Mouse (Mus musculus): ENCODE results near the gene Olfr1471. TPM values are rescaled to one million over a fixed set of nuclear protein-coding genes. Genes with fewer than 3 reads are reported as not detected.
"Not testable (repeated sequence)": the region's sequence is repeated elsewhere in the genome, so short reads cannot be mapped to it uniquely, and the experiment has no call there.

Gene Olfr1471
- not detected in 2 replicates for polyA plus RNA-seq (2012; rRNA removed)

GRCm38 (mm10) chr19:13443109-13443508, at the start of gene Olfr1471:
TSS of gene Olfr1471 (plus strand) at chr19:13443409.
- DNase-seq (ENCODE audit: low read depth, low spot score), result not testable (repeated sequence)
- 55% methylated on average over 2 of the region's 2 CpGs for WGBS

DNA sequence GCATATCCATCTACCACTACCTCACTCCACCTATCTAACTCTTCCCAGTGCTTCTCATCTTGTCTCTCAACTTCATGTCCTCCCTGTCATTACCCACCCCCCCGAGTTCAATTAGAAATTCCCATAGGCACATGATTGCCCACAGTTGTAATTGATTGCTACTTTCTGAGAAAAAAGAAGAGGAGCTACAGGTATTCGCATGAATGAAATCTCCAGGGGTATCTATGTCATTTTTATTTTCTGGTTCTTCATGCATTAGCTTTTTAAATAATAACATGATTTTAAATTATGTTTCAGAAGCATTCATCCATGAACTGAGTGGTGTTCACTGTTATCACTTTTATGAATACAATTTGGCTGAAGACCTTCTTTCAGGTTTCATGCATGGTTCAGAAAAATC, 35.7 kb upstream of the Olfr1471 start, which contains the start of gene Olfr1469:
Gene Olfr1469 (plus strand): TSS at position 301 of the 400 bp plus-strand sequence.
- 69% methylated on average over 2 of the region's 2 CpGs for WGBS
- DNase-seq (ENCODE audit: low read depth, low spot score), result no peak

DNA sequence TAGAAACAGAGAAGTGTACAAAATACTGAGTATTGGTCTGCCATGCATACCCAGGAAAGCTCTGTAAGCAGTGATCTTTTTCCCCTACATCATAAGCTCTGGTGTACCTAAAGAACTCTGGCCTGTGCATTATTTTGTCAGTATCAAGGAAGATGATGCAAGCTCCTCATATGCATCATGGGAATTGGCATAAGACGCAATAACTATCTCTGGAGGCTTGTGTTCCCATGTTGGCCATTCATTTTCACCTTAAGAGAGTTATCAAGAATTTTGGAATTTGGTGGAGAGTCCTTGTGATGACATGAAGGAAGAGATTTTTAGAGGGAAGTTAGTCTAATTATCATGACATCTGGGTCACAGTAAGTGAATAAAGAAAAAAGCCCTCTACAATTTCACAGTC, 12.8 kb downstream of the Olfr1471 start, which contains the start of gene Olfr1472:
Gene Olfr1472 (minus strand): TSS at position 101 of the 400 bp plus-strand sequence.
- no peak for DNase-seq (ENCODE audit: low read depth, low spot score)
- 74% methylated on average over 1 of the region's 1 CpGs for WGBS

DNA sequence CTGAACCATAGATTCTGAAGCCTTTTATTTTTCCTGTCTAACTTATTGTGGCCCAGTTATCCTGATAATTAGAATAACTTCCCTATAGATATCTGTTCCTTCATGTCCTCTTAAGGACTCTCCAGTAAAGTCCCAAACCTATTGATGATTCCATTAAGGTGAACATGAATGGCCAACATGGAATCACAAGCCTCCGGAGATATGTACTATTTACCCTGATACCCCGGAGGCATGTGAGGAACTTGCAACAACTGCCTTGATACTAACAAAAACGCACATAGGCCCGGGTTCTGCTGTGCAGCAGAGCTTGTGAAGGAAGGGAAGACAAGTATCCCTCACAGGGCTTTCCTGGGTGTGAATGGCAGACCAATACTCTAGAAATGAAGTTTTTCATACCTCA, 26.1 kb downstream of the Olfr1471 start, which contains the start of gene Olfr1474:
Gene Olfr1474 (plus strand): TSS at position 301 of the 400 bp plus-strand sequence.
- not testable (repeated sequence) for DNase-seq (ENCODE audit: low read depth, low spot score)
- 79% methylated on average over 4 of the region's 4 CpGs for WGBS

DNA sequence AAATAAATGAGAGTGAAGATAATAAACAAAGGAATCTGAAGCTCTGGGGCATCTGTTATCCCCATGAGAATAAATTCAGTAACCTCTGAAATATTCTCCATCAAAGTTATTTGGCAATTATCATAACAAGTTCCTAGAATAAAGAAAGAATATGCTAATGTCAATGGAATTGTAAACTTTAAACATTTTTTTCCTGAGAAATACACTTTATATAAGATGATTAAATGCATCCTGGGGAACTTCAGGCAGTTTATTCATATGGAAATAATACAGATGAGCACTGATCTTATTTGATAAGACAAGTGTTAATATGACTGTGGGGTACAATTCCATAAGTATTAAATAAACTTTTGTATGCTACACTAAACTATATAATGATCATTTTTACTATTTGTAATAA, 36.9 kb downstream of the Olfr1471 start, which contains the start of gene Olfr1475:
Gene Olfr1475 (minus strand): TSS at position 101 of the 400 bp plus-strand sequence.
- DNase-seq (ENCODE audit: low read depth, low spot score), result no peak

DNA sequence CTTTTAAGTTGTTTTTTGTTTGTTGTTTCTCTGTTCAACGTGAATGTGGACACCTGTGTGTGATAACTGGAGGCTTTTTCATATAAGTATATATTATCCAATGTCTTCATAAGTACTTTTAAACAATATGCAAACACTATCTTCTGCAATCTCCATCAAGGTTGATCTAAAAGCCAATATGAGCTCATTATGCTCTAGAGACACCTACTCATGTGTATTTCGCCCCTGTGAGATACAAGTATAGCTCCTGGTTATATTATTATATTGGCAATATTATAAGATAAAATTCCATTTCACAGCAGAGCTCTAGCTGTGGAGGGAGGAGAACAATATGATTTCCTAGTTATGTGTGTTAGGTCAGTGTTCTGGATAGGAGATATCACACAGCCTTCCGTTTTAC, 57.0 kb downstream of the Olfr1471 start, which contains the start of gene Olfr1477:
Gene Olfr1477 (plus strand): TSS at position 301 of the 400 bp plus-strand sequence.
- no peak for DNase-seq (ENCODE audit: low read depth, low spot score)
- WGBS, result 61% methylated on average over 3 of the region's 3 CpGs

Other genes starting within 250 kb of the Olfr1471 start
- gene Olfr1463, start 212.1 kb upstream of the Olfr1471 start, polyA plus RNA-seq (2012; rRNA removed), result not detected in 2 replicates
- not detected in 2 replicates for gene Olfr1465, start 127.9 kb upstream of the Olfr1471 start, polyA plus RNA-seq (2012; rRNA removed)
- not detected in 2 replicates for gene Olfr1466, start 104.5 kb upstream of the Olfr1471 start, polyA plus RNA-seq (2012; rRNA removed)
- gene Olfr1467, start 81.2 kb upstream of the Olfr1471 start, polyA plus RNA-seq (2012; rRNA removed), result not detected in 2 replicates
- gene Olfr1469, start 35.6 kb upstream of the Olfr1471 start, polyA plus RNA-seq (2012; rRNA removed), result not detected in 2 replicates
- gene Olfr1472, start 12.7 kb downstream of the Olfr1471 start, polyA plus RNA-seq (2012; rRNA removed), result not detected in 2 replicates
- gene Olfr1474, start 26.2 kb downstream of the Olfr1471 start, polyA plus RNA-seq (2012; rRNA removed), result not detected in 2 replicates
- gene Olfr1475, start 36.8 kb downstream of the Olfr1471 start, polyA plus RNA-seq (2012; rRNA removed), result not detected in 2 replicates
- gene Olfr1477, start 57.1 kb downstream of the Olfr1471 start, polyA plus RNA-seq (2012; rRNA removed), result not detected in 2 replicates
- gene Olfr1480, start 84.5 kb downstream of the Olfr1471 start, polyA plus RNA-seq (2012; rRNA removed), result not detected in 2 replicates
- gene Olfr1484, start 140.1 kb downstream of the Olfr1471 start, polyA plus RNA-seq (2012; rRNA removed), result not detected in 2 replicates
- not detected in 2 replicates for gene Olfr1487, start 174.0 kb downstream of the Olfr1471 start, polyA plus RNA-seq (2012; rRNA removed)
- not detected in 2 replicates for gene Olfr1489, start 188.2 kb downstream of the Olfr1471 start, polyA plus RNA-seq (2012; rRNA removed)
- gene Olfr1490, start 207.7 kb downstream of the Olfr1471 start, polyA plus RNA-seq (2012; rRNA removed), result not detected in 2 replicates